Mouse (Mus musculus): Measurements from ENCODE around the gene Asap2. TPM values are rescaled to one million over a fixed set of nuclear protein-coding genes. Genes with fewer than 3 reads are reported as not detected.

Asap2 gene
- polyA plus RNA-seq, 1 experiment from 2014 or later = 3.3 TPM

GRCm38 (mm10) chr12:21268083-21268616 is 277.9 kb downstream of the Asap2 start:
- Histone ChIP-seq H3K27me3 (replicated peaks; ENCODE audit: control insufficient read depth, insufficient read depth, low read length) (no peaks in the 10 kb centered on the region), H3K9me3 (ENCODE audit: control insufficient read depth) (no peaks in the 10 kb centered on the region), H3K36me3 (ENCODE audit: control insufficient read depth, insufficient read depth) (peaks cover 54% of the 10 kb centered on the region), H3K9ac (ENCODE audit: low read depth, low read length) (no peak overlapping the region), H3K4me2 (replicated peaks; ENCODE audit: low read depth) (no peak overlapping the region), H3K4me1 (replicated peaks; ENCODE audit: control insufficient read depth, insufficient read depth, low read length) (no peaks in the 10 kb centered on the region), H3K4me3 (ENCODE audit: low read depth, low read length) (no peak overlapping the region), H3K27ac (ENCODE audit: low read depth, low read length) (no peak overlapping the region)
- TF ChIP-seq CTCF (IDR thresholded peaks at IDR 0.05; ENCODE audit: low read depth) = no peak
- no peak for ATAC-seq
- 90% methylated on average over 8 of the region's 8 CpGs for WGBS

DNA sequence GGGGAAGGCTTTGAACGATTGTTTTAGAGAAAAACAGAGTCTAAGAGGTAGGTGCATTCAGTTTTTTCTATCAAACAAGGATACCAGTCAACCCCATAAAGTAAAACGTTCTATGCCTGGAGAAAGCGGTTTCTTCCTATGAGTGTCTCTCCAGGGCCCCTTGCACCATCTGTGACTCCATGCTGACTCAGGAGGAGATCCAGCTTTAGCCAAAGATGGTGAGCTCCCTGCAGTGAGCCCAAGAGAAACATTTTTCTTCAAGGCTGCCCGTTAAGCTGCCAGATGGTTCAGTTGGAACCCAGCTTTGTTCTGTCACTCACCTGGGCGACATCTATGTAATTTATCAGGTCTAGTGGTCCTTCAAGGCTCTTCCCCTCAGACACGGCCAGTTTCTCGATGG is 284.2 kb downstream of the Asap2 start:
- WGBS = 91% methylated on average over 7 of the region's 7 CpGs
- no peak for ATAC-seq
- no peaks in the 10 kb centered on the region for H3K4me1 ChIP-seq (replicated peaks; ENCODE audit: control insufficient read depth, insufficient read depth, low read length)
- no peaks in the 10 kb centered on the region for H3K27me3 ChIP-seq (replicated peaks; ENCODE audit: control insufficient read depth, insufficient read depth, low read length)
- no peak for TF ChIP-seq CTCF (IDR thresholded peaks at IDR 0.05; ENCODE audit: low read depth)
- no peak overlapping the region for H3K4me2 ChIP-seq (replicated peaks; ENCODE audit: low read depth)
- no peaks in the 10 kb centered on the region for H3K9me3 ChIP-seq (ENCODE audit: control insufficient read depth)
- no peak overlapping the region for H3K27ac ChIP-seq (ENCODE audit: low read depth, low read length)
- H3K9ac ChIP-seq (ENCODE audit: low read depth, low read length) = no peak overlapping the region
- no peak overlapping the region for H3K4me3 ChIP-seq (ENCODE audit: low read depth, low read length)
- peaks cover 27% of the 10 kb centered on the region for H3K36me3 ChIP-seq (ENCODE audit: control insufficient read depth, insufficient read depth)

GRCm38 (mm10) chr12:21277352-21277864 is 287.1 kb downstream of the Asap2 start:
- no peak overlapping the region for H3K27ac ChIP-seq (ENCODE audit: low read depth, low read length)
- 96% methylated on average over 1 of the region's 1 CpGs for WGBS
- no peak overlapping the region for H3K4me3 ChIP-seq (ENCODE audit: low read depth, low read length)
- ATAC-seq = no peak
- TF ChIP-seq CTCF (IDR thresholded peaks at IDR 0.05; ENCODE audit: low read depth) = no peak
- no peak overlapping the region for H3K9ac ChIP-seq (ENCODE audit: low read depth, low read length)
- H3K36me3 ChIP-seq (ENCODE audit: control insufficient read depth, insufficient read depth) = 0 out of 2 replicates have a peak, but pooled peaks cover 3% of the 10 kb centered on the region
- no peaks in the 10 kb centered on the region for H3K27me3 ChIP-seq (replicated peaks; ENCODE audit: control insufficient read depth, insufficient read depth, low read length)
- no peak overlapping the region for H3K4me2 ChIP-seq (replicated peaks; ENCODE audit: low read depth)
- no peaks in the 10 kb centered on the region for H3K9me3 ChIP-seq (ENCODE audit: control insufficient read depth)
- H3K4me1 ChIP-seq (replicated peaks; ENCODE audit: control insufficient read depth, insufficient read depth, low read length) = no peaks in the 10 kb centered on the region

DNA sequence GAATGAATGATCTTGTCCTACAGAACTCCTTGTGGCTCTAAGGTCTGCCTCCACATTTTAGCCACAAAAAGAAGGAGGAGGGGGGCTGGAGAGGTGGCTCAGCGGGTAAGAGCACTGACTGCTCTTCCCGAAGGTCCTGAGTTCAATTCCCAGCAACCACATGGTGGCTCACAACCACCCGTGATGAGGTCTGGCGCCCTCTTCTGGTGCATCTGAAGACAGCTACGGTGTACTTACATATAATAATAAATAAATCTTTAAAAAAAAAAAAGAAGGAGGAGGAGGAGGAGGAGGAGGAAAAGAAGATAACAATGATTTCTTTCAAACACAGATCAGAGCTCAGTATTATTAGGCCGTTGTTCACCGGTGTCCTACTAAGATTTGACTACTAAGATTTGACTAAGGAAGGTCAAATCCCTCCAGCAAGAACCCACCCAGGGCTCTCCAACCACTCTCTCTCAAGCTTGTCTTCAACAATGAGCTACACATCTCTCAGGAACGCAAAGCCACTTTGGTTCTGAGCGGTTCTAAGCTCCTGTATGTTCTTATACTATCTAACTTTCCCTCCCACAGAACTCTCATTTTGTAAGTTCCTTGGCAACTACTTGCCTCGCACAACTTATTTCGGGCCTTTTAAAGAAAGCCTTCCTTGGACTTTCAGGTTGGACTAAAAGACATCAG is 294.6 kb downstream of the Asap2 start, which contains the start of gene Cpsf3:
Gene Cpsf3 (plus strand): TSS at position 631 of the 681 bp plus-strand sequence.
- Histone ChIP-seq H3K4me1 (replicated peaks; ENCODE audit: control insufficient read depth, insufficient read depth, low read length) (0 out of 2 replicates have a peak, but pooled peaks cover 5% of the 10 kb centered on the region), H3K27me3 (replicated peaks; ENCODE audit: control insufficient read depth, insufficient read depth, low read length) (no peaks in the 10 kb centered on the region), H3K9ac (ENCODE audit: low read depth, low read length) (peak within 1 kb of the TSS; percentile 78), H3K4me2 (replicated peaks; ENCODE audit: low read depth) (peak within 1 kb of the TSS; percentile 83), H3K27ac (ENCODE audit: low read depth, low read length) (peak within 1 kb of the TSS; percentile 81), H3K4me3 (ENCODE audit: low read depth, low read length) (peak within 1 kb of the TSS; percentile 78), H3K36me3 (ENCODE audit: control insufficient read depth, insufficient read depth) (no peaks in the 10 kb centered on the region), H3K9me3 (ENCODE audit: control insufficient read depth) (no peaks in the 10 kb centered on the region)
- no peak for ATAC-seq
- 57% methylated on average over 11 of the region's 11 CpGs for WGBS
- TF ChIP-seq CTCF (IDR thresholded peaks at IDR 0.05; ENCODE audit: low read depth) = 0 out of 2 replicates have a peak, but pooled peaks have one; percentile 36

DNA sequence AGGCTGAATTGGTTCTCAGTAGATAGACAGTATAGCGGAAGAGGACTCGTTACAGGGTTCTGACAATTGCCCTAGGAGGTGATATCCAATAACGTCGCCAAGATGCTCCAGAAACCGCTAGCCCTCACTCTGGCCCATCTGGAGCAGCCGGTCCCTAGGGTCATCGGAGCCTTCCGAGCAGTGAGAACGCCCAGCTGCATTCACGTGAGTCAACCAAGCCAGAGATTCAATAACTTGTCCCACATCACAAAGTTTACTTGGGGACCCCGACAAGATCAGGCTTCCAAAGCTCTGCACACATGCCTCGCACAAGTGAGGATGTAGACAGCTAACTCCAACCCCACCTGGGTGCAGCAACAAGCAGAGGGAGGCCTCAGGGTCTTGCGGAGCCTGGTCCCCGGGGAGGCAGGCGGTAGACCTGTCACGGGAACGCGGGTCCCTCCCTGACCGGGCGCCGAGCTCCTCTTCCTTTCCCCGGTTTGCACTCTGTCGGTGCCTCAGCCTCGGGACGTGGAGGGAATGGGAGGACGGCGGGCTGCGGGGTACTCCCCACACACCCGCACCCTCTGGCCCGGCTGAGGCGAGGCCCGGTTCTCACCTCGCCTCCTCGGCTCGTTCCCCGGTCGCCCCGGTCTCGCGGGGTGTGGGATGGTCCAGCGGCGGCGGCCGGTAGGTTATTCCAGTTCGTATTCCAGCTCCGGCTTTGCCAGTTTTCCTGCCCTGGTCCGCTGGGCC is 295.4 kb downstream of the Asap2 start:
- H3K27ac ChIP-seq (ENCODE audit: low read depth, low read length) = peak overlapping the region; percentile 81; the same call in 1 of the 2 replicates
- H3K4me3 ChIP-seq (ENCODE audit: low read depth, low read length) = peak overlapping the region; percentile 78
- H3K27me3 ChIP-seq (replicated peaks; ENCODE audit: control insufficient read depth, insufficient read depth, low read length) = no peaks in the 10 kb centered on the region
- 0% methylated on average over 47 of the region's 47 CpGs for WGBS
- H3K4me1 ChIP-seq (replicated peaks; ENCODE audit: control insufficient read depth, insufficient read depth, low read length) = 0 out of 2 replicates have a peak, but pooled peaks cover 5% of the 10 kb centered on the region
- no peak; the same call in 1 of the 2 replicates for TF ChIP-seq CTCF (IDR thresholded peaks at IDR 0.05; ENCODE audit: low read depth)
- H3K9ac ChIP-seq (ENCODE audit: low read depth, low read length) = peak overlapping the region; percentile 78
- peak overlapping the region; percentile 83 for H3K4me2 ChIP-seq (replicated peaks; ENCODE audit: low read depth)
- peak; percentile 80 for ATAC-seq
- no peaks in the 10 kb centered on the region for H3K9me3 ChIP-seq (ENCODE audit: control insufficient read depth)
- H3K36me3 ChIP-seq (ENCODE audit: control insufficient read depth, insufficient read depth) = 0 out of 2 replicates have a peak, but pooled peaks cover 4% of the 10 kb centered on the region

DNA sequence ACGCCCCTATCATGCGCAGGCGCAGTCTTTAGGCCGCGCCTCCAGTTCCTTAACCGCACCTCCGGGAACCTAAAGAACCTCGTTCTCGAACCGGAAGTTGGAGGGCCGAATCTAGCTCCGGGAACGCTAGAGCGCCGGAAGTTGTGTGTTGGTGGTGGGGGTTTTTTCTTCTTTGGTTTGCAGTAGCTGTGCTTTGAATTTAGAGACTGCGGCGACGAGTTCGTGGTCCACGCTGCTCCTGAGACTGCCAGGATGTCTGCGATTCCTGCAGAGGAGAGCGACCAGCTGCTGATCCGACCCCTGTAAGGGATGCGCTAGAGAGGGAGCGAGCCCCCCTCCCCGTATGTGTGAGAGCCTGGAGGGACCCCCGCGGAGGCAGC is 296.0 kb downstream of the Asap2 start, which contains the start of gene Itgb1bp1:
Gene Itgb1bp1 (minus strand): TSS at position 42 of the 380 bp plus-strand sequence.
- peak; percentile 96 for ATAC-seq
- under 1% methylated on average over 28 of the region's 28 CpGs for WGBS
- Histone ChIP-seq H3K36me3 (ENCODE audit: control insufficient read depth, insufficient read depth) (peaks cover 4% of the 10 kb centered on the region; the same call in 1 of the 2 replicates), H3K27ac (ENCODE audit: low read depth, low read length) (peak within 1 kb of the TSS; percentile 81), H3K4me1 (replicated peaks; ENCODE audit: control insufficient read depth, insufficient read depth, low read length) (0 out of 2 replicates have a peak, but pooled peaks cover 5% of the 10 kb centered on the region), H3K9me3 (ENCODE audit: control insufficient read depth) (no peaks in the 10 kb centered on the region), H3K4me3 (ENCODE audit: low read depth, low read length) (peak within 1 kb of the TSS; percentile 78), H3K4me2 (replicated peaks; ENCODE audit: low read depth) (peak within 1 kb of the TSS; percentile 83), H3K27me3 (replicated peaks; ENCODE audit: control insufficient read depth, insufficient read depth, low read length) (no peaks in the 10 kb centered on the region), H3K9ac (ENCODE audit: low read depth, low read length) (peak within 1 kb of the TSS; percentile 78)
- TF ChIP-seq CTCF (IDR thresholded peaks at IDR 0.05; ENCODE audit: low read depth) = no peak

All from intestine, postnatal 0 days (tissue).